Mouse (Mus musculus) cerebellum, adult 11-12 months (tissue): Measurements from ENCODE around the gene Rnf149.
A peak's percentile ranks its signal among the peaks of the same experiment; 100 is the strongest.

Source experiments
- DNase-seq: peaks from one replicate; pipeline ENCODE4 v3.0.0; 2022

Gene Rnf149

GRCm38 (mm10) chr1:39573890-39574289, 3.3 kb downstream of the Rnf149 start:
- no peak for DNase-seq

GRCm38 (mm10) chr1:39571653-39572052, 5.6 kb downstream of the Rnf149 start:
- DNase-seq = no peak

GRCm38 (mm10) chr1:39568079-39568478, 9.1 kb downstream of the Rnf149 start:
- no peak for DNase-seq

GRCm38 (mm10) chr1:39564603-39565002, 12.6 kb downstream of the Rnf149 start:
- no peak for DNase-seq

GRCm38 (mm10) chr1:39563161-39563560, 14.0 kb downstream of the Rnf149 start:
- DNase-seq = no peak

GRCm38 (mm10) chr1:39561920-39562319, 15.3 kb downstream of the Rnf149 start:
- no peak for DNase-seq

GRCm38 (mm10) chr1:39559009-39559408, 18.2 kb downstream of the Rnf149 start:
- DNase-seq = no peak

- no peak for DNase-seq
Measured at GRCm38 (mm10) chr1:39555556-39556415, 21.4 kb downstream of the Rnf149 start.

- no peak for DNase-seq
Measured at GRCm38 (mm10) chr1:39549831-39550230, 27.4 kb downstream of the Rnf149 start.

- DNase-seq = no peak
Measured at GRCm38 (mm10) chr1:39547238-39547637, 30.0 kb downstream of the Rnf149 start.

GRCm38 (mm10) chr1:39546160-39546866, 30.9 kb downstream of the Rnf149 start:
- no peak for DNase-seq

GRCm38 (mm10) chr1:39545589-39545988, 31.6 kb downstream of the Rnf149 start:
- no peak for DNase-seq

- DNase-seq = no peak
Measured at GRCm38 (mm10) chr1:39540592-39540991, 36.6 kb downstream of the Rnf149 start.

- no peak for DNase-seq
Measured at GRCm38 (mm10) chr1:39537631-39538380, 39.4 kb downstream of the Rnf149 start.

- DNase-seq = no peak
Measured at GRCm38 (mm10) chr1:39536701-39537100, 40.5 kb downstream of the Rnf149 start.

GRCm38 (mm10) chr1:39535515-39536311, 41.5 kb downstream of the Rnf149 start:
- DNase-seq = peak; percentile 98

GRCm38 (mm10) chr1:39534831-39535230, 42.4 kb downstream of the Rnf149 start, which contains the start of gene Cnot11:
TSS of gene Cnot11 (plus strand) at chr1:39534992.
- DNase-seq = no peak

- DNase-seq = no peak
Measured at GRCm38 (mm10) chr1:39533917-39534316, 43.3 kb downstream of the Rnf149 start.

- no peak for DNase-seq
Measured at GRCm38 (mm10) chr1:39531036-39531435, 46.2 kb downstream of the Rnf149 start.

GRCm38 (mm10) chr1:39530258-39530943, 46.8 kb downstream of the Rnf149 start:
- DNase-seq = peak; percentile 65

- no peak for DNase-seq
Measured at GRCm38 (mm10) chr1:39528319-39528718, 48.9 kb downstream of the Rnf149 start.

- peak; percentile 62 for DNase-seq
Measured at GRCm38 (mm10) chr1:39527432-39527831, 49.8 kb downstream of the Rnf149 start.
